Mouse (Mus musculus) cerebellum, adult 9-11 months (tissue): Measurements from ENCODE around the gene St7.
A peak's percentile ranks its signal among the peaks of the same experiment; 100 is the strongest.
"Not testable (repeated sequence)": the region's sequence is repeated elsewhere in the genome, so short reads cannot be mapped to it uniquely, and the experiment has no call there.

Experiments
- DNase-seq: peaks from one replicate; pipeline ENCODE4 v3.0.0; 2022

St7 gene

DNA sequence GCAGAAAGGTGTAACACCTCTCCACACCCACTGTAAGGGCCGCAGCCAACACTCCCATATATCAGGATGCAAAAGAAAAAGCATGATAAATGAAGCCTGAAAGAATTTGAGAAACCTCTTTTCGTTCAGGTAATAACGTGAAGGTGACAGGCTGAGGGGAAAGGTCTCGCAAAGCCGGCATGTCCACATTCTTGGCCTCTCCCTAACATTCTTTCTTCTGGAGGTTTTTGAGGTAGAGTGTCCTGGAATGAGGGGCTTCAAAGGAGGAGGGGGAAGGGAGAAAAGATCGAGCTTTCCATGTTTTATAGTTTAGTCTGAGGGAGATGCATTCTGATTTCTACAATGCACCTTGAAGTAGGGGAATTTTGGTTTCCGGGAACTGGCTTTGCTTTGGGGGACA is at the start of gene St7:
TSS of gene St7 (plus strand) at position 287 of the 400 bp plus-strand sequence.
- DNase-seq: no peak

DNA sequence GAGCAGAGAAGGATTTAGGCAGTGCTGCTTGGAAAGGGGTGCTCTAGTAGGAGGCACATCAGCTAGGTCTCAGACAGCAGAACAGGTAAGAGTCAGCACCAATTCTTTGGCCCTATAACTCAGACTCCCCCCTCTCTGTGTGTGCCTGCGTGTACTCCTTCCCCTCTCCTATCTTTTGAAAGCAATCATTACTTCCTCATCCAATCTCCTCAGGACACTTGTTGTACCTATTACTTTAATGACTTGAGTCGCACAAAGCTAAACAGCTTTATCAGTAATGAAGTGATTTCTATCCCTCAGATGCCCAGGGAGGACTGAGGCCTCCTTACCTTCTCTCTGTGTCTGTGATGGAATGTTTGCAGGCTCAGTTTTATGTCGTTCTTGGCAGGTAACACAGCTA is 46.6 kb upstream of the St7 start:
- DNase-seq: no peak

DNA sequence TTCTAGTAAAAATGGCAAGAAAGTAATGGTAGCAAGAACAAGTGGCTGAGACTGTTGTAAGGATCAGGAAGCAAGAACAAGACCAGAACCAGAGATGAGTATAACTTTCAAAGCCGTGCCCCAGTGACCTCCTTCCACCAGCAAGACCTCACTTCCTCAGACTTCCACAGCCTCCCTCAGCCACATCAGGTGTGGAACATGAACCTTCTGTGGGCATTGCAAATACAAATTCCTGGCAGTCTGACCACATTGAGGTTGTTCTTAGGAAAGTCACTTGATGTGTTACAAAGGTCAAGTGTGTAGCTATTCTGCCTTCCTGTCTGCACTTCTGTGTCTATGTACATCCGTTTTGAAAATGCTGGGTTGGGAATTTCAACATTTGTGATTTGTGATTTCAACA is 40.6 kb upstream of the St7 start:
- no peak for DNase-seq

DNA sequence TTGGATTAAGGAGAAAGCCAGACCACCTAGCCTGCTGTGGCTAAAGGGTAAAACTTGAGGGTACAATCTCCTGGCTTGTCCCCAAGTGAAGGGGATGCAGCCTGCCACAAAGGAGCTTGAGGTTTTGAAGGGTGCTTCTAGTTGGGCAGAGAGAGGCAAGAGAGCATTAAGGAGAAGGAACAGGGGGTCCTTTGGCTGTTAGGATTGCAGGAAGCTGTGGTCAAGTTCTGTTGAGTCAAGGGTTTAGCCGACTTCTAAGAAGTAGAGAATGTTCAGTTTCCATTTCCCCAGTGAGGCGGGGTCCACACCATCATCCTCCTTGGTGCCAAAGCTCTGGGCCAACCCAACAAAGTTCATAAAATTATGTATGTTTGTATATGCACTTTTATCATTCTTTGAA is 37.7 kb upstream of the St7 start:
- DNase-seq: no peak

DNA sequence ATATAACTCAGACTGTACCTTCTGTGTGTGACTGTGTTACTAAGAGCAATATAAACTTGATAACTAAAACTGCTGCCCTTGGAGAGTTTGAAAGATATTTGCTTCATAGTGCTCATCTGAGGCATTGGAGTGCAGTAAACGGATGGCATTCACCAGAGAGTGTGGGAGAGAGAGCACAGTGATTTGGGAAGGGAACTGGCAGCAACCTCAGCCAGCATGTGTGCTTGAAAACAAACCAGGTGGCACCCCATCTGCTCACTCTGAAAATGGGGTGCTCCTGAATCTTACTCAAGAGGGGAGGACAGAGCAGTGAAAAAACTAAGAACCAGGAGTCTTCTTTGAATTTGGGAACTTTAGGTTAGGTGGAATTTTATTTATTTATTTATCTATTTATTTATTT is 35.4 kb upstream of the St7 start:
- DNase-seq: peak; percentile 91

DNA sequence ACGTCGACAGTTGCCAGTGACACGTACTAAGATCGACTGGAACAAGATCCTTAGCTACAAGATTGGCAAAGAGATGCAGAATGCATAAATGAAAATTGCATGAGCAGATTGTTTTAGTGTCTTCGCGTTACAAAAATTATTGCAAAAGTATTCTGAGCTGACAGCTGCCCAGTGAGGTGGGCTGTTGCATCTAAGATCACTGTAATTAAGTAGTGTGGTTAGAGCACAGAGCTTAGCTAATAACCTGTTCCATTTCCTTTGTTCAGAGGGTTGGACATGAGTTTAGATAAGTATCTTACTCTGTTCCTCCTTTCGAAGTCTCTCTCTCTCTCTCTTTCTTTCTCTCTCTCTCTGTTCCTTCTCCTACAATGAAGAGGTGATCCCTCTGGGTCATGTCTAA is 27.4 kb upstream of the St7 start:
- DNase-seq: no peak

DNA sequence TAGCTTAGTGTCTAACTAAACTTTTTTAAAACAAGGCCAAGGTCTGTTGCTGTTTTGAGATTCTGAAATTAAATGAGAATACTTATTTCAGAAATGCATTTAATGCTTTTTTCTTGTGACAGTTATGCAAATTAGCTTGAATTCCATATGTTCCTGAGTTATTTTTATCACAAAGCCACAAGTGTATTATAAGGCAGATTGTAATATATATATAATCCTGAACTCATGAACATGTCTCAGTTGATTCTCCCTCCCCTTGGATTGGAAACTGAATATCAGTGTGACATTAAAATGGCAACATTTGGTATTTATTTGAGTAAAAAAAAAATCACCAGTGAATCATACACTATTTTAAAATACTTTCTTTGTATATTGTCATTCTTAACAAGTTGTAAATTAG is 26.7 kb upstream of the St7 start:
- DNase-seq: no peak

DNA sequence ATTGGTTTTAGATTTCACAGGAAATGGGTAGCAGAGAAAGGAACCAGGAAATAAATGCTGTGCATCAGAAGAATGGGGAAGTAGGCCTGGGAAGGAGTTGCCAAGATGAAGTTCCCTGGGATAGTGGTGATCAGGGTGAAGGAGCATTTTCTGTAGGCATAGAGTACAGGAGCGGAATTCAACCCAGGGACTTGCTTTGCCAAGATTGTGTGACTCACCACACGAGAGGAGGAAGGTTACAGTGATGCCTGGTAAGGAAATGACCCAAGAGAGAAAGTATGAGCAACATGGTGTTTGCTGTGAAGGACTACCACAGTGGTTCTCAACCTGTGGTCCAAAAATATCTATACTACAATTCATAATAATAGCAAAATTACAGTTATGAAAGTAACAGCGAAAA is 24.9 kb upstream of the St7 start:
- no peak for DNase-seq

DNA sequence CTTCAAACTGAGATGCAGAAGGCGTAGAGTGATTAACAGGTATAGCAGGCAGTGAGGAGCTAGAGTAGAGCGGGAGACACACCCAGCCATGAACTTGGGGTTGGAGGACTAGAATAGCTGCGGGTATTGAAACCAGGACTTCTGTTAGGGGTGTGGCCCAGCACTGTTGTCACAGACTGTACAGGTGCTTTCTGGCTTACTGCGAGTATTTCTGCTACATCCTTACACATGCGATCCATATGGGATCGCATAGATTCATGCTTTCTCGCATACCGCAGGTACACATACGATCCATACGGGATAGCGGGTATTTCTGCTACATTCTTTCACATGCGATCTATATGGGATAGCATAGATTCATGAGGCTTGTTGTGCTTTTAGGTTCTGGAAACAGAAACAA is 24.4 kb upstream of the St7 start:
- DNase-seq: no peak

DNA sequence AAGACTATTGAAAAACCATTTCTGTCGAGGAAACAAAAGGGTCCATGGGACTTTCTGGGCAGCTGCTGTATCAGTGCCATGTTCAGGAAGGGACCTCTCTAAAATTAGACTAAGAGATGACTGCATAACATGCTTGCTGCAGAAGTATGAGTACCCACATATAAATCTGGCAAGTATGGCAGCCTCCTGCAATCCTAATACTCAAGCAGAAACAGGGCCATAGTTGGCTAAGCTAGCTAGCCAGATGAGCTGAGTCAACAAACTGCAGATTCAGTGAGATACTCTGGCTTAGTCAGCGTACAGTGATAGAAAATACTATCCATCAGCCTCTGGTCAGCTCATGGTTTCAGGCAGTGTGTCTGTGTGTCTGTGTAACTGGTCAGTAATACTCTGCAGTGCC is 22.9 kb upstream of the St7 start:
- DNase-seq: no peak

DNA sequence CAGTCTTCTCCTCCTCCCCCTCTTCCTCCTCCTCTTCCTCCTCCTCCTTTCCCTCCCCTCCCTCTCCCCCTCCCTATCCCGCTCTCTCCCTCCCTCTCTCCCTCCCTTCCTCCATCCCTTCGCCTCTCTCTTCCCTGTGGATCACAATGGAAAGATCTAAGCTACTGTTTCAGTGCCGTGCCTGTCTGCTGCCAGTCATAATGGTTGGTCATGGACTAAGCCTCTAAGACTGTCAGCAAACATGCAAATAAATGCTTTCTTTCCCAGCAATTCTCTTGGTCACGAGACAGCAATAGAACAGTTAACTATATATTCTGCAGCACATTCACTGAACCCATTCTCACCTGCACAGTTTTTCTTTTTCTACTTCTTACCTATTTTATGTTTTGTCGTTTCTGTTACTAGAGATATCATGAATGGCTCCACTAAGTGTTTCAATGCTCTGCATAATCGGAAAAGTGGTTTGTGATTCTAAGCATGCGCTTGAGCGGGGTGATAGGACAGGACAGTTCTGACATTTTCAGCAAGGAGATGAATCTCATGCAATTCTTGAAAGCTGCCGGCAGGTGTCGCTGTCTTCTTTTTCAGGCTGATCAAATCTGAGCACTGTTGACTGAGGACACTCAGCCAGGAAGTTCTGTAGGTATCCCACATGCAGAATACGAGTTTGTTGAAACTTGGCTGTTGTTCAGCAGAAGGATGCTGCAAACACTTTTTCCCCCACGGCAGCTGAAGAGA is 17.5 kb upstream of the St7 start:
- peak; percentile 58 for DNase-seq

DNA sequence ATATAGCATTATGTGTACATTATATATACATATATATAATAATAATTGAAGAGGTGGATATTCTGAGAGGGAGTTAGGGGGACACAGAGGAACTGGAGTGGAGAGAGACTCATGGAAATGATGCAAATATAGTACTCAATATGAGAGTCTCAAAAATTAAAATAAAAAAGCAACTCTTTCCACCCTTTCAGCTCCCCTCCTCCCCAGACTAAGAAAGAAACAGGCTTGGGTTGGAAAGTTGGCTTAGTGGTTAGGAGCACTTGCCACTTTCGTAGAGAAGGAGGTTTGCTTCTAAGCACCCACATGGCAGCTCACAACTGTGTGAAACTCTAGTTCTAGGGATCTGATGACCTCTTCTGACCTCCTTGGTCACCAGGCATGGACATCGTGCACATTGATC is 15.7 kb upstream of the St7 start:
- DNase-seq: no peak

DNA sequence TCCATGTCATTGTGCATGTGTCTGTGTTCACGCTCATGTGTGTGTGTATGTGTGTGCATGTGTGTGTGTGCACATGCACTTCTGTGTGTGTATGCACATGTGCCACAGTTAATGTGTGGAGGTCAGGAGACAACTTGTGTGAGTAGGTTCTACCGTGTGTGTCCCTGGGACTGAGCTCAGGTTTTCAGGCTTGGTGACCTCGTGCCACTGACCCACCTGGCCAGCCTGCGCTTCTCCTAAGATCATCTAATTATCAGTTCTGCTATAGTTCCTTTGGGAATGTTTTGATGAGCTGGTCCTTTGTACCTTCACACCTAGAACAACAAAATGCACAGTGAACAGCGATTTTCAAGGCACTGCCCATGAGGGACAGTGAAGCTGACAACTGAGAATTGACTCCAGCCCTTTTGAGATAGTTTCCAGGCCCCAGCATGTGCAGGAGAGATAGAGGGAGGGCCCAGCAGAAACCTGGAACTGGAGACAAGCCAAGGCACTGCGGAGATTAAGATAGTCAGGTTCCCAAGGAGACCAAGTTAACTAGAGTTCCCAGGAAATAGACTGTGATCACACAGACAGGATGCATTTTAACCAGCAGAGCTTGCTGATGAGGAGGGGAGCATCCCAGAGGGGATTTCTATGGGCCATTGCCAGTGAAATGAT is 12.3 kb upstream of the St7 start:
- DNase-seq: no peak

DNA sequence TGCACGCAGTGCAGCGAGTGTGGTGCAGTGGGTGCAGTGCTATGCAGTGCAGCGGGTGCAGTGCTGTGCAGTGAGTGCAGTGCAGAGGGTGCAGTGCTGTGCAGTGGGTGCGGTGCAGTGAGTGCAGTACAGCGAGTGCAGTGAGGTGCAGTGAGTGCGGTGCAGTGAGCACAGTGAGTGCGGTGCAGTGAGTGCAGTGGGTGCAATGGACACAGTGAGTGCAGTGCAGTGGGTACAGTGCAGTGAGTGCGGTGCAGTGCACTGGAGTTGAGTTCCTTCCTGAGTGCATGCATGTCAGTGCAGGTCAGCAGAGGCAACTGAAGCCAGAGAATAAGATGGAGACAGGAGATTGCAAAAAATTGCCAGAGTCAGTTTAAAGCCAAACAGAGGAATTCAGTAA is 10.9 kb upstream of the St7 start:
- DNase-seq: no peak

DNA sequence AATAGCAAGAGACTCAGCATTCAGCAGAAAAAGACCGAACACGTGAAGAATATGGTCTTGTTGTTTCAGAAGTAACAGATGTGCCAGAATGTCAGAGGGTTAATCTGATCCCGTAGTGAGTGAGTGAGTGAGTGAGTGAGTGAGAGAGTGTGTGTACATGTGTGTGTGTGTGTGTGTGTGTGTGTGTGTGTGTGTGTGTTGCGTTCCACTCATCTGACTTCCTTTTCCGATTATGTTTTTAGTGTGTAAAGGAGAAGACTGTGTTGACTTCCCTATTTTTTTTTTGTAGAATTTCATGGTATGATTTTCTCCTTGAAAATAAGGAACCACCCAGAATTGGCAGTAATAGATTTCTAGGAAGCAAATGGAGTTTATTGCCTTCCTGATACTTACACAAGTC is 4.1 kb upstream of the St7 start:
- DNase-seq: no peak

DNA sequence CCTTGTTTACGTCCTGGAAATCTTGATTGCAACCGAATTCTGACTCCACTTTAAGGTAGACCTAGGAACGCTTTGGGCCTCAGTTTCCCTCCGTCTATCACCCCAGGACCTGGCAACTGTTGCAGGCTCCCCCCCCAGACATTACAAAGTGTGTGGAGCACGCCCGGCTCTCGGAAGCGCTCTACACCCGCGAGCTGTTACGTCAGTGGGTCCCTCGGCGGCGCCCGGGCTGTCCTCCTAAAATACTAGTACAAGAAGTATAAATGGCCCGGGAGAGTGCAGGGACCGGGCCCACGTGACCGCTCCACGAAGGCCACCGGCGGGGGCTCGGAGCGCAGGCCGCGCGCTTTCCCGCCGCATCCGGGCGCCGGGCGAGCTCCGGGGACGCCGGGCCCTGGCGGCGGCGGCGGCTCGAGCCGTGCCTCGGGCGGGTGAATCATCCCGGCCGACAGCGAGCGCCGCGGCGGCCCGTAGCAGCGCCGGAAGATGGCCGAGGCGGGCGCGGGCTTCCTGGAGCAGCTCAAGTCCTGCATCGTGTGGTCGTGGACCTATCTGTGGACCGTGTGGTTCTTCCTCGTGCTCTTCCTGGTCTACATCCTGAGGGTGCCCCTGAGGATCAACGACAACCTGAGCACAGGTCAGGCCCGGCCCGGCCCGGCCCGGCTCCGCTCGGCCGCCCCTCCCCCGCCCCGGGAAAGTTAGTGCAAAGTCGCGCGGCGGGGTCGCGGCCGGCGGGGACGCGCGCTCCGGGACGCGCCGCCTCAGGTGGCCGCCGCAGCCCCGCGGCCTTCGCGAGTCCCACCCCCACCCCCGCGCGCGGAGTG is 1.2 kb downstream of the St7 start:
- DNase-seq: peak; percentile 68

DNA sequence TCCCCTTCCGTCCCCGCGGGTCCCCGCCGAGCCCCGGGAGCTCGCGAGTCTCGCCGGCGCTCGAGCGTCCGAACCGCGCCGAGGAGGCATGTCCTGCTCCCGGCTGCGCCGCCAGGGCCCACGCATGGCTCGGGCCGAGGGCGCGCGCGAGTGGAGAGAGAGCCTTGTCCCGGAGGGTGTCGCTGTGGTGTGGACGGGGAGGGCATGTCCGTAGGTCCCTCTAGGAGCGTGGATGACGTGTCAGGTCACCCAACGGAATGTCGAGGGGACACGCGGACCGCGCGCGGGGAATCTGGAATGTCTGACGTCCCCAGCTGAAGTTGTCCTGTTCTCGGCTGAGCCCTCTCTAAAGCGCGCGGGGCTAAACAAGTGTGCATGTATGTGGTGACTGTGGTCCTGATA is 1.8 kb downstream of the St7 start:
- peak; percentile 84 for DNase-seq

DNA sequence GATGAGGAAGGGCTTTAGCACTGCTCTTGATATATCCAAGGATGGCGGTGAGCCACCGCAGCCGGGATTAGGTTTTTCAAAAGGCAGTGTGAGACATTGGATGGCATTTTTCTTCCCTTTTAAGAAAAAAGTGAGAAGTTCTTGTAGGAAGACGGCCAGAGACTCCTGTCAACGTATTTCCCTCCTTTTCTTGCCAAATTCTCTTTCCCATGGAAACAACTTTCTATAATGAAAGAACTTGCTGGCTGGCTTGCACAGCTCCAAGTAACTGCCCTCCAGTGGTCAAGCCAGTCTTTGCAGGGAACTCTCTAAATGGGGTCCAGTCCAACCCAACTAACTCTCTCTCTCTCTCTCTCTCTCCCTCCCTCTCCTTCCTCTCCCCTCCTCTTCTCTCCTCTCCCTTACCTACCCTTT is 3.6 kb downstream of the St7 start:
- peak; percentile 34 for DNase-seq

DNA sequence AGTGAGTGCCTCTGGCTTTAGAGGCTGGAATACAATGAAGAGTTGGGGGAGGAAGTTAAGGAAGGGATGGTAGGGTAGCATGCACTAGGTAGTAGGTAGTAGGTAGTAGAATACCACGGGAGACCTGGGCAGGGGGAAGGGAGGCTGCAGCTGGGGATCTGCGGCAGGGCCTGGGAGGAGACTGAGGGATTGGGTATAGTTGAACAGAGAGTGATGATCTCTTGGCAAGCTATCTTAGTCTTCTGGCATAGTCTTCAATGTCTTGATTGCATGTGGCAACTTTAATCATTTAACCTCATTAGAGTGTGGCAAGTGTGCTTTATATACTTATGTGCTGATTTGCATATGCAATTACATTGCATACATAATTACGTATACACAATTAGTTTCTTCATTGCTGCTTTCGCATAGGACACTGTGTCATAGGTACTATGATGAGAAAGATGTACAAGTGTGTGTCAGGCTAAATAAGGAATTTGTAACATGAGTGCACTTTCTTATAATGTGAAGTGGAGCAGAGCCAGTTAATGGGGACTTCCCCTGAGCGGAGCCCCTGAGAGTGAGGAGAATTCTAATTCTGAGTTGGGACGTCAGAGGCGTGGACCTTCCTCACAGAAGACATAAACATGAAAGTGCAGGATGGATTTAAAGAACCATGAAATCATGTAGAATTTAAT is 8.3 kb downstream of the St7 start:
- DNase-seq: no peak

DNA sequence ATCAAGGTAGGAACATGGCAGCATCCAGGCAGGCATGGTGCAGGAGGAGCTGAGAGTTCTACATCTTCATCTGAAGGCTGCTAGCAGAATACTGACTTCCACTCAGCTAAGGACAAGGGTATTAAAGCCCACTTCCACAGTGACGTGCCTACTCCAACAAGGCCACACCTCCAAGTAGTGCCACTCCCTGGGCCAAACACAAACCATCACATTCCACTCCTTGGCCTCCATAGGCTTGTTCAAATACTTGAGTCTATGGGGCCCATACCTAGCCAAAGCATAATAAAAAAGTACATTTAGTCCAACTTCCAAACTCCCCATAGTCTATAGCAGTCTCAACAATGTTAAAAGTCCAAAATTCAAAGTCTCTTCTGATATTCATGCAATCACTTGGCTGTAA is 11.3 kb downstream of the St7 start:
- not testable (repeated sequence) for DNase-seq

DNA sequence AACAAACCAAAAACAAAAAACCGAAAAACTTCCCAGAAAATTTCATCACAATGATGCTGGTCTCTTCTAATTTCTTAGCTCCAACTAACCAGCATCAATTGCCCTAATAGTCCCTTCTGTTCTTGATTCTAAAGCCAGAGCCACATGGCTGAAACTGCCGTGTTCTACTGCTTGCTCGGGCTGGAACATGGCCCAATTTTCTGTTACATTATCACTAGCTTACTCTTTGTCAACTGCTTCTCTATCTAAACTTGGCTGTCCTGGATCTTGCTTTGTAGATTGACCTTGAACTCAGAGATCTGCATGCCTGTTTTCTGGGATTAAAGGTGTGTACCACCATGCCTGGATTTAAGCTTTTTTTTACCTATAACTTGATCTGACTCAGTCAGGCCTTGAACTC is 13.2 kb downstream of the St7 start:
- DNase-seq: no peak

DNA sequence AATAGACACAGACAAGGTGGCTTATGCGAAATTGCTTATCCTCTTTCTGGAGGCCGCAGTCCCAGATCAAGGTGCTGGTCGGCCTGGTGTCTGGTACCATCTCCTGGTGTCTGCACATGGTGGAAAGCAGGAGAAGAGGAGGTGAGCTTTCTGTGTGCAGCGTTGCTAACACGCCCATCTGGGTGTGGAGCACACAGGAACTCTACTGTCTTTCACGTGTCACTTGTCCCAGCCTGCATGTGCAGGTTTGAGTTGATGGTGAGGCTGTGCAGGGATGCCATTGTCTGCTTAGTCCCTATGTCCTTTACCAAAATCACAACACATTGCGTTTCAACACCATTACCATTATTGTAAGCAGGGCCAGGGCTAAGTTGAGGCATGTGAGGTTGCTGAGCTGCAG is 26.2 kb downstream of the St7 start:
- DNase-seq: no peak

DNA sequence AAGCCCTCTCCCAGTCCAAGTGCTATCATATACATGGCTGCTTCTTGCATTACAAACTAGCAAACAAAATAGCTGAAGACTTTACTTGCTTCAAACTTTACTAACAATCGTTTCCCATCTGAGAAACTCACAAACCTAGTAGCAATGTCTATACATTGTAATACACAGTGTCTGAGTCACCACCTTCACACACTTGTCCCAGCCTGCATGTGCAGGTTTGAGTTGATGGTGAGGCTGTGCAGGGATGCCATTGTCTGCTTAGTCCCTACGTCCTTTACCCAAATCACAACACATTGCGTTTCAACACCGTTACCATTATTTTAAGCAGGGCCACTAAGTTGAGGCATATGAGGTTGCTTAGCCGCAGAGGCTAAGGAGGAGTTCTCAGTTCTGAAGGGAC is 26.7 kb downstream of the St7 start:
- DNase-seq: no peak

DNA sequence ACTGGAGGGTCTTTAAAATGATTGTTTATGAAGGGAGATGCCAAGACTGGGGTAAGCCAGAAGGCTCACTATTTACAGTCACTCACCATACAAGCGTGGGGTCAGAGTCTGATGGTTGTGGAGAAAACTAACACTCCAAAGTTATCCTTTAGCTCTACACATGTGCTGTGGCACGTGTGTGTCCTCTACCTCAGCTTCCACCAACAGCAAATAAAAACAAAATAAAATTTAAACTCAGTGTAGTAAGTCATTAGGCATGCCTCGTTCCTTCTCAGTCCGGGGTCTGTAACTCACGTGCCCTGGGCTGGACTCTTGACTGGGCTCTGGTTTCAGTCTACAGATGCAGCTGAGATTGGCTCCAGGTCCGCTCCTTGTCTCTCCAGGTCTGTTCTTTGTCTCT is 27.3 kb downstream of the St7 start:
- no peak for DNase-seq
